Mouse (Mus musculus): ENCODE measurements at regions not wholly inside any gene's neighbourhood (a gene's known extent, or its start where the extent isn't known, plus 50 kb on each side); places are given as distances from the start of the nearest gene placed in this dataset.

- DNase-seq (ENCODE audit: low read depth, low spot score): no peak
Observed at GRCm38 (mm10) chr10:99902280-99903231, 112.9 kb upstream of the Kitl start.

GRCm38 (mm10) chr10:99900955-99901835, 114.2 kb upstream of the Kitl start:
- DNase-seq (ENCODE audit: low read depth, low spot score): no peak

DNA sequence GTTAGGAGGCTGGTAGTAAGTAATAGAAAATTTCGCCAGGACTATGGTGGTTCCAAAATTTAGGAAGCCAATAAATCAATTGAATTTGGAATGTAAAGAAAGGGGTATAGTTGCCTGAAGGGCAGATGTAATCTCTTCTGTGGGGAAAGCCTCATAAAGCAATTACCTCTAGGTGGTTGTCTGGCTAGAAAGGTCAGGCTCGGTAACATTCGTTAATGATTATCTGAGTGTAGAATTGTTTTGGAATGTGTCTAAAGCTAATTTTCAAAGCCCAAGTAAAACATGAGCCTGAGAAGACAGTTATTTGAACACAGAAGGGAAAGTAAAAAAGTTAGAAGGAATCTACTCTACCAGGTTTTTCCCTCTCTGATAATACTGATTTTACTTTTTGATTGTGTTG, 121.4 kb upstream of the Kitl start:
- DNase-seq (ENCODE audit: low read depth, low spot score): peak; percentile 16

DNA sequence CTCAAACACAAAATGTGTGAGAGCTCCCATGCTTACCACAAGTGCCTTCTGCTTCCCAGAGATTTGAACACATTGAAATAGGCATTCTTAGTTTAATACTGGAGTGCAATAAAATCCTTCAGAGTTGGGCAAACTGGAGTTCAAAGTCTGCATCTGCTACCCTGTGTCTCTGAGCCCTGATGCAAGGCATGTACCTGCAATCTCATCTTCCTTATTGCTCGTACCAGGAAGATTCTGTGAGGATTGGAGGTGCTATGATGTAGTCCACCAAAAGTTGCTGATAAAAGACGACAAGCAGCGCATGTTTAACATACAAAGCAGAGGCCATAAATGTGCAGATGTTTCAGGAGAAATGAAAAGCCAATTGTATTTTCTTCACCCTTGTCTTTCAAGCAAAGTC, 123.5 kb upstream of the Kitl start:
- DNase-seq (ENCODE audit: low read depth, low spot score): no peak

DNA sequence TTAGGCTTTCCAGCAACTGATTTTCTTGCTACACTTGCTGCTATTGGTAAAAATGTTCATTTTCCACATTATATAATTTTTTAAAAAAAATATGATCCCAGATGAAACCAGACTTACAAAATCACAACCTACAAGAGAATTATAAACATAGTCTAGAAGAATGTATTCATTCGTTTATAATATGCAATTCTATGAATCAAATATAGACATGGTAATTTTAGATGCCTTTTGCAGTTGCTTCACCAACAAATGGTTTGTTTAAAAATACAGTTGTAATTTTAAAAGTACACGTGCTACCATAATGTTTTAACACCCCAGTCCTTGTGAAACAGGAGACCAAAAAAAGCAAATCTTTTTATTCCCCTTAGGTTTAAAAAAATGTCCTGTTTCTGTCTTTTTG, 122.4 kb upstream of the Csl start:
- no peak for DNase-seq (ENCODE audit: low read depth, low spot score)

- peak; percentile 54 for DNase-seq (ENCODE audit: low read depth, low spot score)
Observed at GRCm38 (mm10) chr10:99879362-99879761, 119.9 kb upstream of the Csl start.

GRCm38 (mm10) chr10:99864711-99865110, 105.3 kb upstream of the Csl start:
- DNase-seq (ENCODE audit: low read depth, low spot score): no peak

GRCm38 (mm10) chr10:99860322-99861089, 101.0 kb upstream of the Csl start:
- no peak for DNase-seq (ENCODE audit: low read depth, low spot score)

DNA sequence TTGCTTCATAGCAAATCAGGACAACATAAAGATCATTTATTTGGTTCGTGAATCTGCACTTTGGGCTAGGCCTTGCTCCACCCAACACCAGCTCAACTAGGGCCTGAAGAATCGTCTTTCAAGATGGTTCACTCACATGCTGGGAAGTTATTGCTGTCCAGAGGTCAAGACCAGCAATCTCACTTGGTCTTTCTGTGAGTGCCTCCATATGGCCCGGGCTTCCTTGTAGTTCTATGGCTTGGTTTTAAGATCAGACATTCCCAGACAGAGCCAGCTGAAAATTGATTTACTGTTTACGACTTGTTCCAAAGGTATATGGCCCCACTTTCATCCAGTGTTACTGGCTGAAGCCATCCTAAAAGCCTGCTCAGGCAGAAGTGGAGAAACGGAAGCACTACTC, 84.7 kb upstream of the Csl start:
- peak; percentile 18 for DNase-seq (ENCODE audit: low read depth, low spot score)

GRCm38 (mm10) chr10:99841167-99841843, 81.8 kb upstream of the Csl start:
- DNase-seq (ENCODE audit: low read depth, low spot score): no peak

- DNase-seq (ENCODE audit: low read depth, low spot score): no peak
Observed at GRCm38 (mm10) chr10:99840179-99840876, 80.9 kb upstream of the Csl start.

GRCm38 (mm10) chr10:99836835-99837412, 77.5 kb upstream of the Csl start:
- DNase-seq (ENCODE audit: low read depth, low spot score): no peak

GRCm38 (mm10) chr10:99834905-99835633, 75.6 kb upstream of the Csl start:
- no peak for DNase-seq (ENCODE audit: low read depth, low spot score)

DNA sequence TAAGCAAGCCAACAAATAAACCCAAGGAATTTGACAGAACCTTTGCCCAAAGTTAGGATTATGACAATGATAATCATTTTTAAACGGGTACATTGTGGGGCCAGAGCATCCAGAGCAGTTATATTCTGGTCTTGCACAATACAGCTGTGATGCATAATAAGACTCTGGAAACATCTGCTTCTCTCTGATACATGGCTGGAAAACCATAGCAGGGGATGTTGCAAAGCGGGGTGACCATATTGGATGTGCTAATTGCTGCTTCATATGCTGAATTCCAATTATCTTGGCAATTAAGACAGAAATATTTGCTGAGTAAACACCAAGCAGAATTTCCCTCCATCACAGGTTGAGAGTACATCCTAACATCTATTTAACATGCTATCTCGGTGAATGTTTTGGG, 70.5 kb upstream of the Csl start:
- no peak for DNase-seq (ENCODE audit: low read depth, low spot score)

DNA sequence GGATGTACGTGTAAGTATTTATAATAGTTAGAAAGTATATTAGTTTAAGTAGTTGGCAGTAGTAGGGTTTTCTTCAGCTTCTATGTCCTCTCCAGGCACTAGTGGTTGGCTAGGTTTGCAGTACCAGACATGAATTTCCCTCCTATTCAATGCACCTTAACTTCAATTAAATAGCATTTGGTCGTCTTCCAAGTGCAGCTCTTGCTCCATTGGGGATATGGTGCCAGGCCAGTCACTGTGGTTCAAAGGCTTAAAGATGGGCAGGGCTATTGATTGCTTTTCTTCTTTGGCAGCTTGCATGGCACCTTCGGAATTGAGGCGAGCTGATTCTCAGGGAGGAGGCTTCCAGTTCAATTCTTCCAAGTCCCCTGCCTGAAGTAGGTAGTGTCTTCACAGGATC, 68.0 kb upstream of the Csl start:
- no peak for DNase-seq (ENCODE audit: low read depth, low spot score)

GRCm38 (mm10) chr10:99825881-99826280, 66.4 kb upstream of the Csl start:
- no peak for DNase-seq (ENCODE audit: low read depth, low spot score)

GRCm38 (mm10) chr10:99812069-99812650, 52.7 kb upstream of the Csl start:
- peak; percentile 61 for DNase-seq (ENCODE audit: low read depth, low spot score)

- DNase-seq (ENCODE audit: low read depth, low spot score): no peak
Observed at GRCm38 (mm10) chr10:99811430-99811829, 52.0 kb upstream of the Csl start.
